Mouse (Mus musculus) spleen, postnatal 10 days (tissue): ENCODE results near the gene Plin3.

Source experiments
- DNase-seq, 2 experiments: peaks; one replicate each; pipeline ENCODE4 v3.0.0; 2021 to 2022; ENCODE audit warnings: low spot score in 2 of 2

Gene Plin3

DNA sequence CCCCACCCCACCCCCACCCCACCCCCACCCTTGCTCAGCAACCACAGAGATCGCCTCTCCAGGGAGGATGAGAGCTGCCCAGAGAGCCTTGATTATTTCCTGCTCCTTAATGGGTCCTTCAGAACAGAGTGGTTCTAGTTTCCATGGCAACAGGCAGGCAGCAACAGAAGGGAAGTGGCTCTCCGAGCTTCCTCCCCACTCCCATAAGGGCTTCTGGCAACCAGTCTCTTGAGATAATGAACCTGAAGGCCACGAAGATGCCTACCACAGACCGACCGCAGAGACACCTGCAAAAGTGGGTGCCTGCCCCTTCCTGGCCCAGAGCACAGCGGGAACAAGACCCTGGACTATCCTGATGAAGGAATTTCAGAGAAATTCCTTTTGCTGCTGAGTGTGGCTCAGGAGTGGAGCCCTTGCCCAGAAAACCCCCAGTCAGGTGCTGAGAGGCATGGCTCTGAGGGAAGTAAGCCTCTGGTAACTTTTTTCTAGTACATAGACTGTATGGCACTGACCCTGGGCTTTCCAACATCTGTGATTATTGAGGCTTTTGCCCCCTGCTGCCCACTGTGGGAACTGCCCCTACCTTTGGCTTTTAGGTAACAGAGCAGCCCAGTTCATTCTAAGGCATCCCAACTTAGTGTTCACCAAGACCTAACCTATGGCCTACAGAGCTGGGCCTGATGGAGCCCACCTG, 41.4 kb downstream of the Plin3 start:
- peak; percentile 59 to 84 for DNase-seq

GRCm38 (mm10) chr17:56245608-56246007, 47.1 kb downstream of the Plin3 start:
- no peak for DNase-seq

DNA sequence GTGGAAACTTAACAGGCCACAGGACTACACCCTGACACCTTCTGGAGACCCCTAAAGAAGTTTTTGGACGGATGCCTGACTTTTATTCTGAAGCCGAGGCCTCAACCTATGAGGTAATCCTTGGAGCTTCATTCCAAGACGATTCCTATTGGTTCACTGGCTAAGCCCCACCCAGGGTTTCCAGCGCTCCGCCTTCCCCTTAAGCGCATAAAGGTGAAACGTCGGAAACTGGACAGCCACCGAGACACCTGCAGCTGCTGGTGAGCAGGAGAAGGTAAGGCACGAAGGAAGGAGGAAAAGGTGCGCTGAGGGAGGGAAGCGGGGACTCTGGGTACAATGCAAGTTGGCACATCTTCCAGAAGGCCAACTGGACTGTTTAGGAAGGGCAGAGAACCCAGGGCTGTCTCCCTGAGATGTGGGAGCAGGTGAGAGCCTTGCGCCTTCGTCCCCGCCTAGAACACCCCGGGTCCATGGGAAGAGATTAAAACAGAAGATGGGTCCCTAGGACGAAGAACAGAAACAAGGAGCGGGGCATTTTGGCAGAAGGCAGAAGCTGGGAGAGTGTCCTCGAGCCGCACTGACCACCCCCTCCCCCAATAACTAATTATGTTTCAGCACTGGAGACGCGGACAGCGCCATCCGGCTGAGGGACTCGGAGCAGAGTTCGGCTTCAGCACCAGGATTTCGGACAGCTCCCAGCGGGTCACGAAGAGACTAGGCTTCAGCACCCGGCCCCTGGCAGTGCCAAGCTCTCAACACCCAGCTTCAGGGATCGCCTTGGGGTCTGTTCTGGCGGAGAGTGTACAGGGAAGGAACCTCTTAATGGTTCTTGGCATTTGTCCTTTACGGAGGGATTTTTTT, 50.9 kb downstream of the Plin3 start:
- peak; percentile 76 to 94 for DNase-seq

DNA sequence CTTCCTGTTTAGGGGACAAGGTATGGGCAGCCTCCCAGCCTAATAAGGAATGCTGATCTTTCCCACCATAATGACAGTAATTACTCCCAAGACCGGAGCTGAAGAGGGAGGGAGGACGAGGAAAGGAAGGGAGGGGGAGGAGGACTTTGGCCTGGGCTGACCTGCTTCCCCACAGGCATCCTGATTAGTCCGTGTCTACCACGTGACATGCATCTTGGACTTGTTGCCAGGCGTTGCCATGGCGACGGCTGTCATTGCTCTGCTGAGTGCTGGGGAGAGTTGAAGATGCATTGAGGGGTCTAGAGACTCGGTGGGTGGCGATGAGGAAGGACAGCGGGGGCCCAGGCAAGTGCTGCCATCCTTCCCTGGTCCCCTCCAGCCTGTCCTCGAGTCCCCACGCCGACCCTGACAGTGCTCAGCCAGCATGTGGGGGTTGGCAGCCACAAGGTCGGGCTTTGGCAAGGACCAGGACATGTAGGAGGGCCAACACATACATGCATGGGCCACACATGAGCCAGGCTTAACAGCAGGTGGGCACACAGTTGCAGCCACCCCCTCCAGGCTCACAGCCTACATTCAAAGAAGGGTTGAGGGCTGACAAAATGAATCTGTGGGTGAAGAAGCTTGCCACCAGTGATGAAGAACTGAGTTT, 58.7 kb downstream of the Plin3 start:
- no peak for DNase-seq

DNA sequence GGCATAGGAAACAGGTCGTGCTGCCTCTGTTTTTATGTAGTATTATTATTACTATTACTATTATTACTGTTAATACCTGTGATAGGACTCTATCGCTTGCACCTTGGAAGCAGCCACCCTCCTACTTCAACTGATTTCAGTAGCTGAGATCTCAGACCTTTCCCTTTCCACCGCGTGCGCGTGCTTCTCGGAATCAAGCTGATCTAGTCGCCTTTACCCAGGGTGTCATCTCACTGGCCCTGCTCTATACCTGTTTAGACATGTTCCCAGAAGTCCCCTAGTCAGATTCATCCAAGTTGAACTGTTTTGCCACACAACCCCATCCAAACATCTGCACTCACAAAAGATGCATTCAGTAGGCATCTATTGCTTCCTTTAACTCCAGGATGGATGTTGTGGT, 59.3 kb downstream of the Plin3 start:
- no peak for DNase-seq

- no peak for DNase-seq
These were observed 62.7 kb downstream of the Plin3 start for GRCm38 (mm10) chr17:56229943-56230342.
